Mouse (Mus musculus) duodenum, adult 2 months (tissue): ENCODE results near the gene Ccdc8. TPM values are rescaled to one million over a fixed set of nuclear protein-coding genes. Genes with fewer than 3 reads are reported as not detected.

Experiments used
- polyA plus RNA-seq: library from polyadenylated mRNA; depleted of rRNA; stranded (reverse); fragments of >200 nt; gene quantifications from 2 replicates; pipeline ENCODE4 v1.2.3, GENCODE M21; 2012; ENCODE audit warnings: low replicate concordance; rRNA removed

The Ccdc8 gene
- 0.47 and 0.77 TPM in 2 replicates for polyA plus RNA-seq

DNA sequence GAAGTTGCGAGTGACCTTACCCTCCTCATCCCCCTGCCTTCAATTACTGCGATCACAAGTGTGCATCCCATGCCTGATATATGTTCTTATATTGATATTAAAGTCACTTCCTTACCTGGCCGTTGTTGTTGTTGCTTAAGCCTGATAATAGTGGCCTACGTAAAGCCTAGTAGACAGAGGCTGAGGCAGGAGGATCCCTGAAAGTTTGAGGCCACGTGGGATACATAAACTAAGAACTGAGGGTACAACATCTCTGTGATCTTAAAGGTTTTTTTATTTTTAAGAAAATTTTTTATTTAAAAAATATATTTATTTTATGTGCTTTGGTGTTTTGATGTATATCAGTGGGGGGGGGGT is at the start of gene Ccdc8:
Gene Ccdc8, plus strand, starts transcription at position 258 of the 357 bp plus-strand sequence.

DNA sequence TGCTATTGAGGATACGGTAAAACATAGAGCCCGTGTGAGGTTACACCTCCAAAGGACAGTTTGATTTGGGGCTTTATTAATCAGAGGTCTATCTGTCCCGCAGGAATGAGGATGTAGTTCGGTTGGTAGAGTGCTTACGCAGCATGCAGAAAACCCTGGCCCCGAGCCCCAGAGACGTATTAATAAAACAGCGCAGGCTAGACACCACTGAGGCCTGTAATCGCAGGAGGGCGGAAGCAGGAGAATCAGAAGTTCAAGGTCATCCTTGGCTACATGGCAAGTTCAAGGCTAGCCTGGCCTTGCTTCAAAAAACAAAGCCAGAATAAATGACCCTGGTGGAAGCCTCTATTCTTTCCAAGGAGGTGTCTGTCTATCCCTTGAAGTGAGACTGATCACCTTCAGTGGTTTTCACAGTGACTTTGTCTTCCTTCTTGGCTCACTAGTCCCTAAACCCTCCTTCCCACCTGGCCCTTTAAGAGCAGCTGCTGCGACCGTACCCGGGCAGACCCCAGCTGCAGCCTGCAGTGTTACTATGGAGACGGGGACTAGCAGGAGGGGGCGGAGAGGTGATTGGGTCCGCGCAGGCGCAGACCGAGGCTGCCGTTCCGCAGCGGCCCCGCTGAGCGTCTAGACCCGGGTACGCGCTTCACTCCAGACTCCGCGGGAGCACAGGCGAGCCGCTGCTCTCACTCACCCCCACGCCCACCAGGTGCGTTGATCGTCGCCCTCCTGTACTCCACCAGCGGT is 48.3 kb upstream of the Ccdc8 start, which contains the start of gene Pnmal2:
Gene Pnmal2, plus strand, starts transcription at position 622 of the 747 bp plus-strand sequence.

DNA sequence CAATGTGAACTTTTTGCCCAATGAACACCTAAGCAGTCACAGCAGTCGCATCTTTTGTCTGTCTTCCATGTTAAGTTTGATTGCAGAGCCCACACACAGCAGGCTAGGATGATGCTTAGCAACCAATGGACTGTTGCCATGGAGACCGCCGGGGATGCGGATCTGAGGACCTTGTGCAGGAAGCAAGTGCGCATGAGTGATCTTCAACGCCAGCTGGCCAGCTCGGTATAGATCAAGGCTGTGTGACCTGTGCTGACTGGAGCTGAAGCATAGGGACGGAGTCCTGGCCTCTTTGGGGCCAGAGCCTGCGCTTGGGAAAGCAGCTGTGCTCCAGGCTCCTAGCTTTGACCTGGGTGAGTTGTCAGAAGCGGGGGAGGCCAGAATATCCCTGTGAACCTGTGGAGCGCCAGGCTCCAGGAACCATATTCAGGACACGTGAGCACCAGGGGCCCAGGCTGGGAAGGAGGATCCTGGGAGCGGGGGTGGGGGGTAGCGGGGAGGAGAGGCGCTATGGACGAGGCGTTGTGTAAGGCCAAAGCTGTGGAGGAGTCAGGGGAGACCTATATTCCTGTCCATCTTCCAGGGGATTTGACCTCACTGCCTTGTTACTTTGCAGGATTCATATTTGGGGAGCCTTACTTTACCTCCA is 32.8 kb upstream of the Ccdc8 start, which contains the start of gene Pnmal1:
Gene Pnmal1, plus strand, starts transcription at position 141 of the 649 bp plus-strand sequence.

DNA sequence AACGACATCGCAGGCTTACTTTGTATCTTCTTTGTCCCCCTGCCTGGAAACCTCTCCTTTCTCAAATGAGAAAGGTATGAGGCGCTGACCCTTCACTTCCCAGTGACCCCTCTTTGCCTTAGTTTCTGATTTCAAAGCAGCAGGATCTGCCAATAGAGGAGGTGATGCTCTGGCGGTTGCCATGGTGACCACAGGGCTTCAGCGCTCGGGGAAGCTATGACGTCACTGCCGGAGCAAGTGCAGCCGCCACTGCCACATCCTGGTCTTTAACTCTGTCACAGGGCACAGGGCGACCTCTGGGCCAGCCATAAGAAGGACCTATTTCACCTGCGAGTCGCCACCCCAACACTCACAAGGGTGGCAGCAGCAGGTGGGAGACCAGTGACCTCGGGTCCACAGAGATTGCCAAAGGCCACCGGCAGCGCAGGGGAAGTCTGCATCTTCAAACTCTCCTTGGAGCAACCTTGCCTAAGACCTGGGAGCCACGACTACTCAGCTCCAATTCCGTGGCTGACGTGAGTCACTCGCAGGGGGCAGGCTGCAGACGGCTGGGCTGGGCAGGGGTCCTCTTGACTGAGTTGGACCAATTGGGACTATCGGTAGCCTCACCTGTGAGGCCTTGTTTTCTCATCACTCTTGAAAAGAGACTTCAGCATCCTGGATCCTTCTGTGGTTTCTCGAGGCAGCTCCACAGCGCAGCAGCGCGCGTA is 9.5 kb upstream of the Ccdc8 start, which contains the start of gene Gm42372:
Gene Gm42372, plus strand, starts transcription at position 228 of the 710 bp plus-strand sequence.

DNA sequence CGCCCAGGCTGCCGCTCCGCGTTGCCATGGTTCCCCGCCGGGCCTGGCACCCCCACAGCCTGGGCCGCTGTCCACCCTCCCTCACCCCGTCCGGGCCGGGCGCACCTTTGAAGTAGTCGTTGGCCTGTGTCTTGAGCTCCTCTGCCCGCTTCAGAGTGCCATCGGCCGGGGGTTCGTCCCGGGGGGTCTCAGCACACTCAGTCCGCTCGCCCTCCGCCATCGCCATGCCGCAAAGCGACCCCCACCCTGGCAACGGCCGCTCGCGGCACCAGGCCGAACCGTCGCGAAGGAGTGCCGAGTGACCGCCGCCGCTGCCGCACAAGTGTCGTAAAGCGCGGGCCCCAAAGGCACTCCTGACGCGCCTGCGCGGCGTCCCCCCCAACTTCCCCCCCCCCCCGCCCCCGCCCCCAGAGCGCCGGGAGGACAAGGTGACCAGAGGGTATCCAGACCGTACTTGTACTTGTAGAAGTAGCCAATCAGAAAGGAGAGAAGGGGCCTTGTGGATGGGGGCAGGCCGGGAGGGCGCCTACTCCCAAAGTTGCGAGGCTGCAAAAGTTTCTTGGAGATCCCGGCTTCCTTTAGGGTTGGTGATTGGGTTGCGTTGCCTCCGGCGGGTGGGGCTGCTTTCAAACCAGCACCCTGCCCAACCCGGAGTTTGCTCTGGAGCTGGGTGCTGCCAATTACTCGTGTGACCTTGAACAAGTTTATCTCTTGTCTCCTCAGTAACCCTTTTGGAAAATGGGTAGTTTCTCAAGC is 35.3 kb downstream of the Ccdc8 start, which contains the start of gene Ppp5c:
Gene Ppp5c, minus strand, starts transcription at position 337 of the 756 bp plus-strand sequence.

Other genes with a start within 250 kb of the Ccdc8 start
- gene Slc1a5, start 211.4 kb upstream of the Ccdc8 start, polyA plus RNA-seq: 42.4 and 92.4 TPM in 2 replicates
- gene Strn4, start 176.8 kb upstream of the Ccdc8 start, polyA plus RNA-seq: 80.9 and 82.2 TPM in 2 replicates
- gene Fkrp, start 176.0 kb upstream of the Ccdc8 start, polyA plus RNA-seq: 17.8 and 22.8 TPM in 2 replicates
- gene Prkd2, start 149.8 kb upstream of the Ccdc8 start, polyA plus RNA-seq: 32.0 and 33.9 TPM in 2 replicates
- 31.7 and 37.6 TPM in 2 replicates for gene Dact3, start 117.4 kb upstream of the Ccdc8 start, polyA plus RNA-seq
- 2.0 and 3.0 TPM in 2 replicates for gene Gng8, start 100.9 kb upstream of the Ccdc8 start, polyA plus RNA-seq
- gene Ptgir, start 86.2 kb upstream of the Ccdc8 start, polyA plus RNA-seq: 1.3 and 1.9 TPM in 2 replicates
- 334 and 532 TPM in 2 replicates for gene Calm3, start 68.6 kb upstream of the Ccdc8 start, polyA plus RNA-seq
- 1.5 and 2.1 TPM in 2 replicates for gene Pnmal2, start 48.0 kb upstream of the Ccdc8 start, polyA plus RNA-seq
- 0.06 TPM in 2 replicates for gene Pnmal1, start 33.0 kb upstream of the Ccdc8 start, polyA plus RNA-seq
- gene Gm42372, start 9.6 kb upstream of the Ccdc8 start, polyA plus RNA-seq: 0.06 TPM in 1 of 2 replicates, not detected in the other
- gene Ppp5c, start 35.2 kb downstream of the Ccdc8 start, polyA plus RNA-seq: 206 and 275 TPM in 2 replicates
- gene Hif3a, start 69.7 kb downstream of the Ccdc8 start, polyA plus RNA-seq: 0.23 and 1.1 TPM in 2 replicates
- not detected in 2 replicates for gene Psg16, start 81.3 kb downstream of the Ccdc8 start, polyA plus RNA-seq
- not detected in 2 replicates for gene Ceacam3, start 157.6 kb downstream of the Ccdc8 start, polyA plus RNA-seq
- gene Psg29, start 210.8 kb downstream of the Ccdc8 start, polyA plus RNA-seq: not detected in 2 replicates